Mouse (Mus musculus): ENCODE results near the gene Ccl7.

- TF ChIP-seq CTCF (IDR thresholded peaks at IDR 0.05; ENCODE audit: low read depth) (no peak), EP300 (IDR thresholded peaks at IDR 0.05; ENCODE audit: low read depth) (no peak)
These were observed 12.1 kb downstream of the Ccl7 start, which contains the start of gene Ccl11 for GRCm38 (mm10) chr11:82057646-82058045.

Measured in heart, postnatal 0 days (tissue).